Mouse (Mus musculus) liver, embryonic 14.5 days (tissue): Measurements from ENCODE around the gene Tmem269.

Experiments used
- CTCF ChIP-seq: IDR thresholded peaks from 2 replicates; pipeline ENCODE4 v1.5.1; 2016; ENCODE audit warnings: antibody characterized with exemption, low read depth, control low read depth
- EP300 ChIP-seq: IDR thresholded peaks from 2 replicates; pipeline ENCODE4 v1.6.1; 2016; ENCODE audit warnings: antibody characterized with exemption, low read depth

GRCm38 (mm10) chr4:119157891-119158290, 60.1 kb downstream of the Tmem269 start:
- TF ChIP-seq CTCF (no peak), EP300 (no peak)
